In genomic region chr6:54028706-54029105, GRCm38 (mm10) we compare ENCODE assay signal across 27 mouse cellular contexts. TPM values are rescaled to one million over a fixed set of nuclear protein-coding genes. Genes with fewer than 3 reads are reported as not detected.
A peak's percentile ranks its signal among the peaks of the same experiment; 100 is the strongest.
DNase-seq lines count a peak whose midpoint lies in the region; ATAC-seq and TF ChIP-seq lines count a peak whose summit lies in the region.
"Had no signal": no experiment of that assay in that cellular context is flagged by ENCODE, and none has a peak within 500 bp of the region (broad histone marks: within the 10 kb centered on the region; RNA-seq: fewer than 3 reads in every experiment).

No protein-coding gene starts in this region.

- peak overlapping the region; percentile 6; the same call in 1 of the 2 replicates for H3K27ac ChIP-seq in kidney, adult 2 months (ENCODE audit: insufficient read depth, low read depth, low read length)
- H3K27ac ChIP-seq in lung, embryonic 16.5 days (ENCODE audit: low read length) = no peak overlapping the region
- H3K27ac ChIP-seq: forebrain, embryonic 10.5 days; gastrocnemius, adult 2 months; heart, embryonic 15.5 days; hindbrain, embryonic 14.5 days; hindbrain, postnatal 0 days had no signal

- no peak overlapping the region for H3K4me2 ChIP-seq in lung, embryonic 16.5 days (ENCODE audit: low read depth, low read length)
- H3K4me2 ChIP-seq: heart, embryonic 12.5 days; heart, embryonic 15.5 days; hindbrain, embryonic 14.5 days had no signal

- TF ChIP-seq CTCF in kidney, adult 2 months (conservative IDR thresholded peaks at IDR 0.05; ENCODE audit: insufficient read depth, insufficient read length, low read depth, low read length) = no peak

- H3K36me3 ChIP-seq in kidney, adult 2 months (ENCODE audit: control insufficient read depth, insufficient read depth, low read length) = no peaks in the 10 kb centered on the region
- H3K36me3 ChIP-seq in lung, embryonic 16.5 days (ENCODE audit: control insufficient read depth, insufficient read depth, low read length) = no peaks in the 10 kb centered on the region
- H3K36me3 ChIP-seq: forebrain, embryonic 10.5 days; heart, embryonic 12.5 days; heart, embryonic 15.5 days had no signal

- H3K9ac ChIP-seq in lung, embryonic 16.5 days (ENCODE audit: low read length) = no peak overlapping the region
- H3K9ac ChIP-seq: forebrain, postnatal 0 days; heart, embryonic 12.5 days; heart, embryonic 15.5 days; hindbrain, embryonic 14.5 days had no signal

- H3K9me3 ChIP-seq in lung, embryonic 16.5 days (ENCODE audit: control insufficient read depth, low read length) = 0 out of 2 replicates have a peak, but pooled peaks cover 5% of the 10 kb centered on the region
- H3K9me3 ChIP-seq: forebrain, embryonic 10.5 days; heart, embryonic 12.5 days; heart, embryonic 15.5 days had no signal

- no peaks in the 10 kb centered on the region for H3K27me3 ChIP-seq in kidney, adult 2 months (replicated peaks; ENCODE audit: control insufficient read depth, insufficient read depth, low read length)
- no peaks in the 10 kb centered on the region for H3K27me3 ChIP-seq in lung, embryonic 16.5 days (ENCODE audit: control insufficient read depth, insufficient read depth, low read depth, low read length)
- H3K27me3 ChIP-seq: heart, embryonic 12.5 days; heart, embryonic 15.5 days had no signal

- H3K4me3 ChIP-seq in kidney, adult 2 months (ENCODE audit: insufficient read depth, low read depth, low read length) = no peak overlapping the region
- no peak overlapping the region for H3K4me3 ChIP-seq in lung, embryonic 16.5 days (ENCODE audit: low read length)
- H3K4me3 ChIP-seq: forebrain, embryonic 10.5 days; gastrocnemius, adult 2 months; heart, embryonic 12.5 days; heart, embryonic 15.5 days had no signal

- peak; percentile 49; the same call in 1 of the 2 replicates for ATAC-seq in lung, embryonic 16.5 days (ENCODE audit: low read depth)
- ATAC-seq: CD4-positive, CD25-positive, alpha-beta regulatory T cell, adult 4 months; forebrain, embryonic 14.5 days; forebrain, postnatal 0 days; hindbrain, postnatal 0 days had no signal

- WGBS in kidney, adult 2 months = 25% methylated on average over 1 of the region's 1 CpGs
- 31% methylated on average over 1 of the region's 1 CpGs for WGBS in lung, embryonic 16.5 days

- no peaks in the 10 kb centered on the region for H3K4me1 ChIP-seq in kidney, adult 2 months (ENCODE audit: control insufficient read depth, insufficient read depth, low read length)
- H3K4me1 ChIP-seq in lung, embryonic 16.5 days (replicated peaks; ENCODE audit: control insufficient read depth, insufficient read depth, low read length) = peaks cover 15% of the 10 kb centered on the region
- H3K4me1 ChIP-seq: heart, embryonic 12.5 days; heart, embryonic 15.5 days had no signal

- TF ChIP-seq POLR2A in kidney, adult 2 months (IDR thresholded peaks at IDR 0.05; ENCODE audit: low read depth, low read length) = no peak

- peak; percentile 38 for DNase-seq in kidney, adult 2 months
- no peak for DNase-seq in kidney, postnatal 25 days
- no peak for DNase-seq in lung, adult 18-20 months
- DNase-seq in Muller cell, postnatal 12 days (ENCODE audit: inconsistent ontology term) = peak; percentile 37
- peak; percentile 63 for DNase-seq in R1 (ENCODE audit: low read depth, low spot score)
- DNase-seq: adrenal gland, postnatal 10 days; adrenal gland, postnatal 36 days; cerebellum, adult 18-20 months; cerebellum, adult 9-10 months; cerebellum, postnatal 14 days; forebrain, postnatal 0 days; gastrocnemius, adult 2 months; gastrocnemius, postnatal 14 days; heart, adult 18-20 months; heart, postnatal 10 days; heart, postnatal 4 days had no signal

RNA-seq across cellular contexts. Expression of gene Chn2, which starts 10.6 kb away (rescaled TPM):
- 22.8 and 24.8 TPM in 2 replicates for polyA plus RNA-seq in kidney, adult 2 months (2012; rRNA removed)
- 9.4 and 11.1 TPM in 2 replicates for polyA plus RNA-seq in lung, embryonic 16.5 days (2015; fragmentation: Nextera tagmentation; extraction: Ambion mirVana)

RNA-seq across cellular contexts. Expression of gene Cpvl, which starts 50.2 kb away (rescaled TPM):
- polyA plus RNA-seq in kidney, adult 2 months (2012; rRNA removed) = 0.10 and 0.19 TPM in 2 replicates
- 0.10 TPM in 1 of 2 replicates, not detected in the other for polyA plus RNA-seq in lung, embryonic 16.5 days (2015; fragmentation: Nextera tagmentation; extraction: Ambion mirVana)
- polyA plus RNA-seq: C2C12; CD4-positive, CD25-positive, alpha-beta regulatory T cell, adult 4 months; embryonic facial prominence, embryonic 14.5 days; forebrain, embryonic 10.5 days; forebrain, embryonic 14.5 days; frontal cortex, adult 2 months; heart, embryonic 12.5 days; heart, embryonic 15.5 days; hindbrain, embryonic 14.5 days had no signal

Comparison
In these comparisons a context has a peak if more than half of its experiments do, and no peak if none do; other contexts are left out.
1. DNase-seq: peak in kidney, adult 2 months (single experiment), Muller cell, postnatal 12 days (single experiment) and R1 (single experiment); none in kidney, postnatal 25 days (0 of 2) and lung, adult 18-20 months (0 of 2).